Mouse (Mus musculus) limb, embryonic 15.5 days (tissue): Measurements from ENCODE around the gene Lsm7. TPM values are rescaled to one million over a fixed set of nuclear protein-coding genes. Genes with fewer than 3 reads are reported as not detected.

ENCODE experiments used
- ATAC-seq: fragments of 200-750 bp; cut with Nextera tagmentation; 2 replicates; pipeline ENCODE4 v1.8.0; 2017; ENCODE audit warnings: low read depth, moderate TSS enrichment; ENCODE audit not compliant: insufficient number of reproducible peaks, low FRiP score, low TSS enrichment
- H3K27ac ChIP-seq: fragments of 300-500 bp; sonication (generic); 2 replicates; pipeline ENCODE4 v1.5.1; 2015; ENCODE audit warnings: moderate library complexity, mild to moderate bottlenecking, inconsistent platforms
- H3K27me3 ChIP-seq: fragments of 300-500 bp; sonication (generic); 2 replicates; pipeline ENCODE4 v1.6.1; 2015; ENCODE audit warnings: inconsistent platforms
- H3K36me3 ChIP-seq: fragments of 300-500 bp; sonication (generic); 2 replicates; pipeline ENCODE4 v1.6.1; 2015; ENCODE audit warnings: inconsistent platforms
- H3K4me1 ChIP-seq: fragments of 300-500 bp; sonication (generic); 2 replicates; pipeline ENCODE4 v1.6.1; 2015; ENCODE audit warnings: inconsistent platforms
- H3K4me2 ChIP-seq: fragments of 300-500 bp; sonication (generic); 2 replicates; pipeline ENCODE4 v1.6.1; 2015; ENCODE audit warnings: mild to moderate bottlenecking, inconsistent platforms
- H3K4me3 ChIP-seq: fragments of 300-500 bp; sonication (generic); 2 replicates; pipeline ENCODE4 v1.5.1; 2015; ENCODE audit warnings: mild to moderate bottlenecking, inconsistent platforms
- H3K9ac ChIP-seq: fragments of 300-500 bp; sonication (generic); 2 replicates; pipeline ENCODE4 v1.6.1; 2015; ENCODE audit warnings: inconsistent platforms
- H3K9me3 ChIP-seq: fragments of 300-500 bp; sonication (generic); 2 replicates; pipeline ENCODE4 v1.6.1; 2016; ENCODE audit warnings: inconsistent platforms
- WGBS: fragments of 180-500 bp; shearing (Covaris S2); methylation state at CpG from one replicate; pipeline ENCODE4 v1.1.7; 2015; 5-methylcytosine and 5-hydroxymethylcytosine counted together
- microRNA counts: library from miRNA; unstranded; fragments of <30 nt; microRNA quantifications from one replicate; lab custom pipeline; 2016
- microRNA-seq: library from miRNA; unstranded; fragments of <30 nt; microRNA quantifications from one replicate; pipeline ENCODE4, GENCODE M21; 2016
- polyA plus RNA-seq: library from polyadenylated mRNA; unstranded; fragments of >200 nt; fragmentation: Nextera tagmentation; extraction: Ambion mirVana; gene quantifications from 2 replicates; pipeline ENCODE4 v1.2.1, GENCODE M21; 2015

Lsm7 gene
- polyA plus RNA-seq, 1 experiment from 2014 or later, result 258 TPM

- ATAC-seq, result peak; percentile 55
- peaks cover 30% of the 10 kb centered on the region for H3K27me3 ChIP-seq
- WGBS, result 1% methylated on average over 54 of the region's 58 CpGs
- H3K4me1 ChIP-seq, result peaks cover 50% of the 10 kb centered on the region
- H3K27ac ChIP-seq, result peak overlapping the region; percentile 81
- peak overlapping the region; percentile 49 for H3K4me3 ChIP-seq
- no peaks in the 10 kb centered on the region for H3K9me3 ChIP-seq
- peak overlapping the region; percentile 35 for H3K9ac ChIP-seq
- peak overlapping the region; percentile 95 for H3K4me2 ChIP-seq
- peaks cover 32% of the 10 kb centered on the region for H3K36me3 ChIP-seq
Observed at GRCm38 (mm10) chr10:80807057-80807627, 47.9 kb downstream of the Lsm7 start.

- H3K4me2 ChIP-seq, result peak overlapping the region; percentile 95
- H3K4me1 ChIP-seq, result peaks cover 50% of the 10 kb centered on the region
- H3K27me3 ChIP-seq, result peaks cover 30% of the 10 kb centered on the region
- peaks cover 39% of the 10 kb centered on the region for H3K36me3 ChIP-seq
- H3K9ac ChIP-seq, result peak overlapping the region; percentile 35
- H3K9me3 ChIP-seq, result no peaks in the 10 kb centered on the region
- ATAC-seq, result no peak
- WGBS, result 47% methylated on average over 34 of the region's 34 CpGs
- H3K27ac ChIP-seq, result peak overlapping the region; percentile 81
- H3K4me3 ChIP-seq, result peak overlapping the region; percentile 49
Observed at GRCm38 (mm10) chr10:80806341-80807056, 48.5 kb downstream of the Lsm7 start.

GRCm38 (mm10) chr10:80805925-80806324 lies 49.1 kb downstream of the Lsm7 start:
- ATAC-seq, result peak; percentile 17; the same call in 1 of the 2 replicates
- Histone ChIP-seq H3K4me3 (no peak overlapping the region), H3K36me3 (peaks cover 44% of the 10 kb centered on the region), H3K27ac (no peak overlapping the region), H3K4me1 (peaks cover 50% of the 10 kb centered on the region), H3K9me3 (no peaks in the 10 kb centered on the region), H3K27me3 (peaks cover 30% of the 10 kb centered on the region), H3K9ac (no peak overlapping the region), H3K4me2 (no peak overlapping the region)
- 18% methylated on average over 3 of the region's 3 CpGs for WGBS

- Histone ChIP-seq H3K36me3 (peaks cover 50% of the 10 kb centered on the region), H3K4me3 (no peak overlapping the region)
- ATAC-seq, result no peak
Observed at GRCm38 (mm10) chr10:80805322-80805721, 49.7 kb downstream of the Lsm7 start.

GRCm38 (mm10) chr10:80804916-80805315 lies 50.1 kb downstream of the Lsm7 start, which contains the start of gene Amh:
Gene Amh, plus strand, starts transcription at chr10:80805243.
- no peak within 1 kb of the TSS for H3K9ac ChIP-seq
- H3K27me3 ChIP-seq, result peaks cover 21% of the 10 kb centered on the region
- 65% methylated on average over 6 of the region's 6 CpGs for WGBS
- no peak within 1 kb of the TSS for H3K4me2 ChIP-seq
- H3K4me1 ChIP-seq, result peaks cover 50% of the 10 kb centered on the region
- ATAC-seq, result no peak
- no peak within 1 kb of the TSS for H3K27ac ChIP-seq
- no peaks in the 10 kb centered on the region for H3K9me3 ChIP-seq
- H3K4me3 ChIP-seq, result no peak within 1 kb of the TSS
- peaks cover 53% of the 10 kb centered on the region for H3K36me3 ChIP-seq

More at GRCm38 (mm10) chr10:80805322-80805721, 49.7 kb downstream of the Lsm7 start:
- H3K4me2 ChIP-seq, result no peak overlapping the region
- H3K9me3 ChIP-seq, result no peaks in the 10 kb centered on the region
- WGBS, result 69% methylated on average over 5 of the region's 5 CpGs
- H3K27me3 ChIP-seq, result peaks cover 25% of the 10 kb centered on the region
- no peak overlapping the region for H3K27ac ChIP-seq
- H3K4me1 ChIP-seq, result peaks cover 50% of the 10 kb centered on the region
- H3K9ac ChIP-seq, result no peak overlapping the region

- ATAC-seq, result no peak
Observed at GRCm38 (mm10) chr10:80804340-80804739, 50.7 kb downstream of the Lsm7 start.

GRCm38 (mm10) chr10:80802996-80803395 lies 52.0 kb downstream of the Lsm7 start:
- H3K27me3 ChIP-seq, result peaks cover 2% of the 10 kb centered on the region
- WGBS, result 83% methylated on average over 3 of the region's 3 CpGs
- H3K9ac ChIP-seq, result no peak overlapping the region
- H3K36me3 ChIP-seq, result peaks cover 53% of the 10 kb centered on the region
- H3K4me2 ChIP-seq, result no peak overlapping the region
- H3K9me3 ChIP-seq, result no peaks in the 10 kb centered on the region
- H3K27ac ChIP-seq, result no peak overlapping the region
- H3K4me1 ChIP-seq, result peaks cover 42% of the 10 kb centered on the region
- ATAC-seq, result no peak
- no peak overlapping the region for H3K4me3 ChIP-seq

More at GRCm38 (mm10) chr10:80804340-80804739, 50.7 kb downstream of the Lsm7 start:
- WGBS, result 92% methylated on average over 2 of the region's 2 CpGs
- Histone ChIP-seq H3K36me3 (peaks cover 53% of the 10 kb centered on the region), H3K4me1 (peaks cover 55% of the 10 kb centered on the region), H3K4me3 (no peak overlapping the region), H3K27me3 (peaks cover 16% of the 10 kb centered on the region), H3K27ac (no peak overlapping the region), H3K4me2 (no peak overlapping the region), H3K9ac (no peak overlapping the region), H3K9me3 (no peaks in the 10 kb centered on the region)

MicroRNA genes within 50 kb of the gene (microRNA counts, 519-probe panel; counts per million panel counts)
- microRNA mmu-miR-1982 (lab: Ali Mortazavi, UCI), result not detected

Small RNAs within 50 kb of the gene (microRNA-seq; reads per million reads assigned to microRNA genes)
- 1.2 reads per million for gene Mir1982

Other genes starting within 250 kb of the Lsm7 start
- gene Gm49322, start 249.2 kb downstream of the Lsm7 start, polyA plus RNA-seq, result 4.9 and 5.8 TPM in 2 replicates
- 126 and 148 TPM in 2 replicates for gene Csnk1g2, start 232.4 kb downstream of the Lsm7 start, polyA plus RNA-seq
- 54.7 and 68.2 TPM in 2 replicates for gene Btbd2, start 198.1 kb downstream of the Lsm7 start, polyA plus RNA-seq
- 90.1 and 97.5 TPM in 2 replicates for gene Mknk2, start 177.1 kb downstream of the Lsm7 start, polyA plus RNA-seq
- gene Mob3a, start 153.2 kb downstream of the Lsm7 start, polyA plus RNA-seq, result 55.8 and 57.7 TPM in 2 replicates
- gene Izumo4, start 153.0 kb downstream of the Lsm7 start, polyA plus RNA-seq, result 25.9 and 31.0 TPM in 2 replicates
- gene Ap3d1, start 112.9 kb downstream of the Lsm7 start, polyA plus RNA-seq, result 72.3 and 75.0 TPM in 2 replicates
- gene Dot1l, start 100.0 kb downstream of the Lsm7 start, polyA plus RNA-seq, result 14.2 and 15.3 TPM in 2 replicates
- gene Sf3a2, start 57.0 kb downstream of the Lsm7 start, polyA plus RNA-seq, result 59.0 and 71.7 TPM in 2 replicates
- gene Plekhj1, start 56.6 kb downstream of the Lsm7 start, polyA plus RNA-seq, result 119 and 124 TPM in 2 replicates
- gene Amh, start 50.0 kb downstream of the Lsm7 start, polyA plus RNA-seq, result not detected in 2 replicates
- gene Jsrp1, start 41.7 kb downstream of the Lsm7 start, polyA plus RNA-seq, result 7.5 and 26.8 TPM in 2 replicates
- gene Oaz1, start 28.6 kb downstream of the Lsm7 start, polyA plus RNA-seq, result 1,708 and 1,872 TPM in 2 replicates
- 0.86 and 0.92 TPM in 2 replicates for gene Lingo3, start 11.2 kb downstream of the Lsm7 start, polyA plus RNA-seq
- gene Sppl2b, start 66 bp upstream of the Lsm7 start, polyA plus RNA-seq, result 44.5 and 47.4 TPM in 2 replicates
- 0.05 TPM in 1 of 2 replicates, not detected in the other for gene Tmprss9, start 16.6 kb upstream of the Lsm7 start, polyA plus RNA-seq
- 312 and 329 TPM in 2 replicates for gene Timm13, start 45.8 kb upstream of the Lsm7 start, polyA plus RNA-seq
- gene Lmnb2, start 63.0 kb upstream of the Lsm7 start, polyA plus RNA-seq, result 51.6 and 58.2 TPM in 2 replicates
- gene Gadd45b, start 74.9 kb upstream of the Lsm7 start, polyA plus RNA-seq, result 44.4 and 44.7 TPM in 2 replicates
- gene Gng7, start 159.7 kb upstream of the Lsm7 start, polyA plus RNA-seq, result 7.7 and 8.7 TPM in 2 replicates
- 0.05 and 0.29 TPM in 2 replicates for gene Diras1, start 170.5 kb upstream of the Lsm7 start, polyA plus RNA-seq
- 21.3 and 21.8 TPM in 2 replicates for gene Slc39a3, start 182.2 kb upstream of the Lsm7 start, polyA plus RNA-seq
- 200 and 204 TPM in 2 replicates for gene Sgta, start 205.0 kb upstream of the Lsm7 start, polyA plus RNA-seq
- 79.3 and 91.0 TPM in 2 replicates for gene Thop1, start 214.8 kb upstream of the Lsm7 start, polyA plus RNA-seq
- 0.73 and 1.5 TPM in 2 replicates for gene Creb3l3, start 243.7 kb upstream of the Lsm7 start, polyA plus RNA-seq